Mouse (Mus musculus) liver, adult 2 months (tissue): ENCODE results near the gene Clba1. TPM values are rescaled to one million over a fixed set of nuclear protein-coding genes. Genes with fewer than 3 reads are reported as not detected.

Source experiments
- DNase-seq: peaks from one replicate; pipeline ENCODE4 v3.0.0-alpha.2; 2011; ENCODE audit warnings: low read depth, low spot score; ENCODE audit errors: extremely low read depth
- H3K27ac ChIP-seq: fragments of 200-500 bp; replicated peaks from 2 replicates; pipeline ENCODE4 v1.5.1; 2012; ENCODE audit warnings: low read depth, mild to moderate bottlenecking, control low read depth, inconsistent platforms, low read length; ENCODE audit not compliant: insufficient read depth
- H3K27me3 ChIP-seq: fragments of 200-500 bp; 2 replicates; pipeline ENCODE4 v1.6.1; 2012; ENCODE audit warnings: mild to moderate bottlenecking, moderate library complexity, low read length, inconsistent platforms; ENCODE audit not compliant: control insufficient read depth, insufficient read depth
- H3K36me3 ChIP-seq: fragments of 200-500 bp; 2 replicates; pipeline ENCODE4 v1.6.1; 2012; ENCODE audit warnings: low read length, inconsistent platforms; ENCODE audit not compliant: control insufficient read depth, insufficient read depth
- H3K4me1 ChIP-seq: fragments of 200-500 bp; 2 replicates; pipeline ENCODE4 v1.6.1; 2011; ENCODE audit warnings: low read length; ENCODE audit not compliant: control insufficient read depth, insufficient read depth
- H3K4me3 ChIP-seq: fragments of 200-500 bp; 2 replicates; pipeline ENCODE4 v1.5.1; 2011; ENCODE audit warnings: low read depth, mild to moderate bottlenecking, control low read depth, low read length, moderate library complexity; ENCODE audit not compliant: insufficient read depth
- H3K79me2 ChIP-seq: fragments of 200-500 bp; 2 replicates; pipeline ENCODE4 v1.6.1; 2012; ENCODE audit warnings: inconsistent platforms, mild to moderate bottlenecking, low read length, moderate library complexity; ENCODE audit not compliant: control insufficient read depth, insufficient read depth
- H3K9ac ChIP-seq: fragments of 200-500 bp; 2 replicates; pipeline ENCODE4 v1.6.1; 2012; ENCODE audit warnings: low read depth, mild to moderate bottlenecking, control low read depth, inconsistent platforms, low read length
- CTCF ChIP-seq: fragments of 200-500 bp; IDR thresholded peaks from 2 replicates; pipeline ENCODE4 v1.5.1; 2011; ENCODE audit warnings: low read depth, low read length, control low read depth
- POLR2A ChIP-seq: fragments of 200-500 bp; IDR thresholded peaks from 2 replicates; pipeline ENCODE4 v1.6.1; 2011; ENCODE audit warnings: low read length, control low read depth; ENCODE audit not compliant: insufficient read depth; ENCODE audit errors: extremely low read depth
- WGBS: fragments of 180-500 bp; shearing (Covaris S2); methylation state at CpG from one replicate; pipeline ENCODE4 v1.1.7; 2018; 5-methylcytosine and 5-hydroxymethylcytosine counted together
- polyA plus RNA-seq: library from polyadenylated mRNA; depleted of rRNA; stranded (reverse); fragments of >200 nt; gene quantifications from 2 replicates; pipeline ENCODE4 v1.2.3, GENCODE M21; 2012
- total RNA-seq: library from RNA; depleted of rRNA; stranded (reverse); fragments of >200 nt; gene quantifications from 2 replicates; pipeline ENCODE4 v1.2.3, GENCODE M21; 2014

Clba1 gene
- total and polyA plus RNA-seq, 2 experiments = 0.09 to 0.42 TPM

GRCm38 (mm10) chr12:112791026-112791425, 17.7 kb upstream of the Clba1 start:
- H3K27me3 ChIP-seq = no peaks in the 10 kb centered on the region
- WGBS = 68% methylated on average over 8 of the region's 8 CpGs
- DNase-seq = no peak

DNA sequence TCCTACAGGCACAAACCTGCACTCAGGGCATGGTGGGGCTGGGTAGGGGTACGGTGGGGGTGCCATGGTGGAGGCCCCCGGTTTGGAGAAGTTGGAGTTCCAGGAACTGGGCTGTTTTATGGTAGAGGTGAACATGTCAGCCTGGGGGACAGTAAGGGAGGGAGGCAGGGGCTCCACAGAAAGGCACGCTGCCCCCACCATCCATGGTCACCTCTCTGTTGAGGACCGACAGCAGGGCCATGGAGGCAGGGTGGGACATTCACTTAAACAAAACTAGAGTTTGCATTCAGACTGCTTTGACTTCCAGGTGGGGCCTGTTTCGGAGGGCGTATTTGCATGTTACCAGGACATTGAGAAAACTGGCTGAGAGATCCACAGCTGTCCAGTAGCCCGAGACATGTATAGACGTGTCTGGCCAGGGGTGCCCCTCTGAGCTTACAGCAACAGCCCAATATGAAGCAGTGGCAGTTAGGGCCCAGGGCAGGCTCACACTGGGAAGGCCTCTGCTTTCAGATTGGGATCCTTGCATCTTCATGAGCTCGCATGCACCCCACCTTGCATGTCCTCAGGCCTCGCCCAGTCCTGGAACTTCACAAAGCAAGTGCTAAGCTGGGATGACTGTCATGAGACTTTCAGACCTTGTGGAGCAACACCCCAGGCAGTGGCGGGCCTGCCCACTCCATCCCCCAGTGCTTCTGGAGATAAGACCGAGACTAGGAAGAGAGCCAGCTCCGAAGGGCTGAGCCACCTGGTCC, 15.0 kb upstream of the Clba1 start:
- Histone ChIP-seq H3K79me2 (no peaks in the 10 kb centered on the region), H3K36me3 (no peaks in the 10 kb centered on the region), H3K9ac (no peak overlapping the region), H3K27me3 (no peaks in the 10 kb centered on the region), H3K27ac (no peak overlapping the region), H3K4me1 (no peaks in the 10 kb centered on the region), H3K4me3 (no peak overlapping the region)
- TF ChIP-seq CTCF (no peak), POLR2A (no peak)
- WGBS = 72% methylated on average over 13 of the region's 13 CpGs
- DNase-seq = no peak

More at GRCm38 (mm10) chr12:112791026-112791425, 17.7 kb upstream of the Clba1 start:
- no peak overlapping the region for H3K27ac ChIP-seq
- H3K36me3 ChIP-seq = no peaks in the 10 kb centered on the region
- H3K4me1 ChIP-seq = no peaks in the 10 kb centered on the region
- no peak overlapping the region for H3K4me3 ChIP-seq
- H3K9ac ChIP-seq = no peak overlapping the region
- H3K79me2 ChIP-seq = no peaks in the 10 kb centered on the region
- no peak for TF ChIP-seq POLR2A
- TF ChIP-seq CTCF = no peak

DNA sequence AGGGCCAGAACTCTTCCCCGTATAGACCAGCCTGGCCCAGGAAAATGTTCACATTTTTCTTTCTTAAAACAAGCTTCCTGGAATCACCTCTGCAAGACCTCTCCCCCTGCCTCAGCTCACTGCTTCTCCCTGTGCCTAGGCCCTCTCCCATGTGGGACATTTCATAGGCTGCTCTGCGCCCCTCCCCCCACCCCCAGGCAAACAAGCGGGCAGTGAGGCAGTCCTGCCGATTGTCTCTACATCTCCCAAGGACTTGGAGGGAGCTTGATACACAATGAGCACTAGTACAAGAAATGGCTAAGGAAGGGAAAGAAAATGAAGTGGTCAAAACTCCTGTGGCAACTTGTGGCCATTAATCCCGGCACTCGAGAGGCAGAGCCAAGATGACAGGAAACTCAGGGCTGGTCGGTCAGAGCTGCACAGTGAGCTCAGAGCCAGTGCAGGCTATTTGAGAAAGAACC, 14.4 kb upstream of the Clba1 start:
- H3K79me2 ChIP-seq = no peaks in the 10 kb centered on the region
- no peak overlapping the region for H3K27ac ChIP-seq
- H3K27me3 ChIP-seq = no peaks in the 10 kb centered on the region
- H3K4me1 ChIP-seq = no peaks in the 10 kb centered on the region
- H3K36me3 ChIP-seq = no peaks in the 10 kb centered on the region
- no peak for DNase-seq
- WGBS = 34% methylated on average over 7 of the region's 7 CpGs
- no peak overlapping the region for H3K9ac ChIP-seq
- no peak overlapping the region for H3K4me3 ChIP-seq
- no peak for TF ChIP-seq POLR2A
- no peak for TF ChIP-seq CTCF

GRCm38 (mm10) chr12:112794998-112795397, 13.7 kb upstream of the Clba1 start:
- Histone ChIP-seq H3K9ac (no peak overlapping the region), H3K27me3 (no peaks in the 10 kb centered on the region), H3K27ac (no peak overlapping the region), H3K4me3 (no peak overlapping the region), H3K79me2 (no peaks in the 10 kb centered on the region), H3K4me1 (no peaks in the 10 kb centered on the region), H3K36me3 (no peaks in the 10 kb centered on the region)
- no peak for TF ChIP-seq POLR2A
- no peak for TF ChIP-seq CTCF
- 90% methylated on average over 5 of the region's 5 CpGs for WGBS
- DNase-seq = no peak

GRCm38 (mm10) chr12:112795466-112796104, 13.2 kb upstream of the Clba1 start:
- DNase-seq = no peak
- 0 out of 2 replicates have a peak overlapping the region, but pooled peaks have one; percentile 16 for H3K4me3 ChIP-seq
- no peak for TF ChIP-seq POLR2A
- TF ChIP-seq CTCF = no peak
- no peaks in the 10 kb centered on the region for H3K4me1 ChIP-seq
- H3K36me3 ChIP-seq = no peaks in the 10 kb centered on the region
- H3K27me3 ChIP-seq = no peaks in the 10 kb centered on the region
- WGBS = 54% methylated on average over 18 of the region's 18 CpGs
- H3K79me2 ChIP-seq = no peaks in the 10 kb centered on the region
- no peak overlapping the region for H3K9ac ChIP-seq
- H3K27ac ChIP-seq = no peak overlapping the region
